Mouse (Mus musculus) bone marrow, adult 2 months (tissue): ENCODE results near the gene AL731706.1.

ENCODE experiments used
- CTCF ChIP-seq: fragments of 200-500 bp; IDR thresholded peaks from 2 replicates; pipeline ENCODE4 v1.5.1; 2011; ENCODE audit warnings: low read length, control low read depth; ENCODE audit not compliant: control insufficient read depth, insufficient read depth
- POLR2A ChIP-seq: fragments of 200-500 bp; IDR thresholded peaks from 2 replicates; pipeline ENCODE4 v1.6.1; 2011; ENCODE audit warnings: low read depth, mild to moderate bottlenecking, control low read depth, low read length, borderline replicate concordance; ENCODE audit not compliant: control insufficient read depth

- TF ChIP-seq CTCF, result no peak
- TF ChIP-seq POLR2A, result no peak
Observed at GRCm38 (mm10) chr2:136936391-136937288, 45.5 kb upstream of the AL731706.1 start.
